Mouse (Mus musculus): ENCODE measurements around the gene Lrp8. TPM values are rescaled to one million over a fixed set of nuclear protein-coding genes. Genes with fewer than 3 reads are reported as not detected.

Gene Lrp8
- total and polyA plus RNA-seq, 2 experiments from 2014 or later = 35.2 to 78.5 TPM

- no peak overlapping the region for H3K4me3 ChIP-seq (ENCODE audit: low read depth, low read length)
- ATAC-seq (ENCODE audit: low FRiP score) = no peak; the same call in 1 of the 2 replicates
- H3K4me1 ChIP-seq (ENCODE audit: insufficient read depth, low read length) = no peaks in the 10 kb centered on the region
- no peaks in the 10 kb centered on the region for H3K27me3 ChIP-seq (ENCODE audit: insufficient read depth, low read length)
- TF ChIP-seq CTCF (IDR thresholded peaks at IDR 0.05) = no peak
- DNase-seq (ENCODE audit: low spot score) = no peak
- no peaks in the 10 kb centered on the region for H3K9me3 ChIP-seq (ENCODE audit: low read length)
- H3K4me2 ChIP-seq (ENCODE audit: low read depth, low read length, poor library complexity, severe bottlenecking) = no peak overlapping the region
- no peaks in the 10 kb centered on the region for H3K36me3 ChIP-seq (ENCODE audit: insufficient read depth, low read length)
- 42% methylated on average over 9 of the region's 9 CpGs for WGBS
- no peak overlapping the region for H3K9ac ChIP-seq (replicated peaks; ENCODE audit: low read length, poor library complexity, severe bottlenecking)
- no peak overlapping the region for H3K27ac ChIP-seq (ENCODE audit: low read depth, low read length)
These were observed 36.8 kb upstream of the Lrp8 start for GRCm38 (mm10) chr4:107765196-107765813.

- Histone ChIP-seq H3K36me3 (ENCODE audit: insufficient read depth, low read length) (no peaks in the 10 kb centered on the region), H3K27me3 (ENCODE audit: insufficient read depth, low read length) (no peaks in the 10 kb centered on the region), H3K27ac (ENCODE audit: low read depth, low read length) (no peak overlapping the region), H3K4me1 (ENCODE audit: insufficient read depth, low read length) (no peaks in the 10 kb centered on the region), H3K4me2 (ENCODE audit: low read depth, low read length, poor library complexity, severe bottlenecking) (no peak overlapping the region), H3K4me3 (ENCODE audit: low read depth, low read length) (no peak overlapping the region), H3K9me3 (ENCODE audit: low read length) (no peaks in the 10 kb centered on the region), H3K9ac (replicated peaks; ENCODE audit: low read length, poor library complexity, severe bottlenecking) (no peak overlapping the region)
- no peak for ATAC-seq (ENCODE audit: low FRiP score)
- DNase-seq (ENCODE audit: low spot score) = no peak
- TF ChIP-seq CTCF (IDR thresholded peaks at IDR 0.05) = no peak
- 43% methylated on average over 5 of the region's 5 CpGs for WGBS
These were observed 35.9 kb upstream of the Lrp8 start for GRCm38 (mm10) chr4:107766182-107766581.

GRCm38 (mm10) chr4:107772122-107772825 lies 29.8 kb upstream of the Lrp8 start:
- no peaks in the 10 kb centered on the region for H3K36me3 ChIP-seq (ENCODE audit: insufficient read depth, low read length)
- H3K4me2 ChIP-seq (ENCODE audit: low read depth, low read length, poor library complexity, severe bottlenecking) = no peak overlapping the region
- H3K27ac ChIP-seq (ENCODE audit: low read depth, low read length) = no peak overlapping the region
- H3K9me3 ChIP-seq (ENCODE audit: low read length) = no peaks in the 10 kb centered on the region
- H3K27me3 ChIP-seq (ENCODE audit: insufficient read depth, low read length) = no peaks in the 10 kb centered on the region
- DNase-seq (ENCODE audit: low spot score) (no peak), ATAC-seq (ENCODE audit: low FRiP score) (no peak)
- H3K4me3 ChIP-seq (ENCODE audit: low read depth, low read length) = no peak overlapping the region
- WGBS = 73% methylated on average over 16 of the region's 16 CpGs
- no peak overlapping the region for H3K9ac ChIP-seq (replicated peaks; ENCODE audit: low read length, poor library complexity, severe bottlenecking)
- H3K4me1 ChIP-seq (ENCODE audit: insufficient read depth, low read length) = no peaks in the 10 kb centered on the region
- TF ChIP-seq CTCF (IDR thresholded peaks at IDR 0.05) = no peak

GRCm38 (mm10) chr4:107774868-107775267 lies 27.2 kb upstream of the Lrp8 start:
- H3K4me1 ChIP-seq (ENCODE audit: insufficient read depth, low read length) = no peaks in the 10 kb centered on the region
- WGBS = 80% methylated on average over 2 of the region's 2 CpGs
- no peak overlapping the region for H3K9ac ChIP-seq (replicated peaks; ENCODE audit: low read length, poor library complexity, severe bottlenecking)
- DNase-seq (ENCODE audit: low spot score) (no peak), ATAC-seq (ENCODE audit: low FRiP score) (no peak)
- H3K9me3 ChIP-seq (ENCODE audit: low read length) = no peaks in the 10 kb centered on the region
- H3K27me3 ChIP-seq (ENCODE audit: insufficient read depth, low read length) = no peaks in the 10 kb centered on the region
- H3K36me3 ChIP-seq (ENCODE audit: insufficient read depth, low read length) = no peaks in the 10 kb centered on the region
- TF ChIP-seq CTCF (IDR thresholded peaks at IDR 0.05) = no peak
- H3K4me3 ChIP-seq (ENCODE audit: low read depth, low read length) = no peak overlapping the region
- no peak overlapping the region for H3K27ac ChIP-seq (ENCODE audit: low read depth, low read length)
- no peak overlapping the region for H3K4me2 ChIP-seq (ENCODE audit: low read depth, low read length, poor library complexity, severe bottlenecking)

GRCm38 (mm10) chr4:107775672-107776071 lies 26.4 kb upstream of the Lrp8 start:
- no peak overlapping the region for H3K4me2 ChIP-seq (ENCODE audit: low read depth, low read length, poor library complexity, severe bottlenecking)
- H3K36me3 ChIP-seq (ENCODE audit: insufficient read depth, low read length) = no peaks in the 10 kb centered on the region
- H3K4me3 ChIP-seq (ENCODE audit: low read depth, low read length) = no peak overlapping the region
- peak; percentile 41 for DNase-seq (ENCODE audit: low spot score)
- H3K27me3 ChIP-seq (ENCODE audit: insufficient read depth, low read length) = no peaks in the 10 kb centered on the region
- WGBS = 21% methylated on average over 7 of the region's 7 CpGs
- H3K27ac ChIP-seq (ENCODE audit: low read depth, low read length) = no peak overlapping the region
- no peaks in the 10 kb centered on the region for H3K4me1 ChIP-seq (ENCODE audit: insufficient read depth, low read length)
- no peak overlapping the region for H3K9ac ChIP-seq (replicated peaks; ENCODE audit: low read length, poor library complexity, severe bottlenecking)
- 0 out of 2 replicates have a peak, but pooled peaks have one; percentile 54 for ATAC-seq (ENCODE audit: low FRiP score)
- TF ChIP-seq CTCF (IDR thresholded peaks at IDR 0.05) = no peak
- H3K9me3 ChIP-seq (ENCODE audit: low read length) = no peaks in the 10 kb centered on the region

GRCm38 (mm10) chr4:107776990-107777673 lies 24.9 kb upstream of the Lrp8 start:
- no peak for DNase-seq (ENCODE audit: low spot score)
- no peaks in the 10 kb centered on the region for H3K36me3 ChIP-seq (ENCODE audit: insufficient read depth, low read length)
- no peak overlapping the region for H3K9ac ChIP-seq (replicated peaks; ENCODE audit: low read length, poor library complexity, severe bottlenecking)
- no peak overlapping the region for H3K4me2 ChIP-seq (ENCODE audit: low read depth, low read length, poor library complexity, severe bottlenecking)
- no peaks in the 10 kb centered on the region for H3K4me1 ChIP-seq (ENCODE audit: insufficient read depth, low read length)
- TF ChIP-seq CTCF (IDR thresholded peaks at IDR 0.05) = no peak
- H3K27ac ChIP-seq (ENCODE audit: low read depth, low read length) = no peak overlapping the region
- no peak for ATAC-seq (ENCODE audit: low FRiP score)
- H3K27me3 ChIP-seq (ENCODE audit: insufficient read depth, low read length) = no peaks in the 10 kb centered on the region
- no peak overlapping the region for H3K4me3 ChIP-seq (ENCODE audit: low read depth, low read length)
- H3K9me3 ChIP-seq (ENCODE audit: low read length) = no peaks in the 10 kb centered on the region
- WGBS = 91% methylated on average over 5 of the region's 5 CpGs

All from midbrain, postnatal 0 days (tissue).